Mouse (Mus musculus) right cerebral cortex, postnatal 4 days (tissue): Measurements from ENCODE around the gene Mup15.
"Not testable (repeated sequence)": the region's sequence is repeated elsewhere in the genome, so short reads cannot be mapped to it uniquely, and the experiment has no call there.

Experiments used
- DNase-seq: peaks from one replicate; pipeline ENCODE4 v3.0.0-alpha.2; 2022

Gene Mup15

DNA sequence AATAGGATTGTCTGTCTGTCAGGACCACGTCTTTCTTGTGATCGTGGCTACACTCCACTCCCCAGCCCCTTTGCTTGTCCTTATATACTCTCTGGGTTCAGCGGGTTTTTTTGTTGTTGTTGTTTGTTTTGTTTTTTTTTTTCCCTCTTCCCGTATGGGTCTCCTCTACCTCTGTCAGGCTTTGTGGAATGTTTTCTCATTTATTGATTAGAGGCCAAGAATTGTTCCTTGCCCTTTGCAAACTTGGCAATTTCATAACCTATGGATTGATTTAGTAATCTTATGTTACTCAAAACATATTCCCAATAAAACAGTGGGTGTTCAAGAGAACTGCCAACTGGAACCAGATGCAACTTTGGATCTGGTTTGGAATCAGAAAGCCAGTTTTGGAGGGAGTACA, at the start of gene Mup15:
Gene Mup15, minus strand, starts transcription at position 101 of the 400 bp plus-strand sequence.
- not testable (repeated sequence) for DNase-seq
